Mouse (Mus musculus) spleen, adult 2 months (tissue): ENCODE data around the gene Canx.

Experiments used
- CTCF ChIP-seq: fragments of 200-500 bp; IDR thresholded peaks from 2 replicates; pipeline ENCODE4 v1.5.1; 2011; ENCODE audit warnings: mild to moderate bottlenecking, inconsistent platforms; ENCODE audit not compliant: insufficient read depth, insufficient read length, insufficient replicate concordance; ENCODE audit errors: extremely low read depth
- POLR2A ChIP-seq: fragments of 200-500 bp; IDR thresholded peaks from 2 replicates; pipeline ENCODE4 v1.6.1; 2011; ENCODE audit warnings: low read depth, low read length, inconsistent platforms

- TF ChIP-seq POLR2A (no peak), CTCF (no peak)
Observed at GRCm38 (mm10) chr11:50280053-50280452, 45.4 kb downstream of the Canx start.
